Mouse (Mus musculus): ENCODE data around the gene Tbx19. TPM values are rescaled to one million over a fixed set of nuclear protein-coding genes. Genes with fewer than 3 reads are reported as not detected.

Tbx19 gene
- polyA plus RNA-seq, 1 experiment, result 0.08 TPM

- 27% methylated on average over 13 of the region's 13 CpGs for WGBS
- Histone ChIP-seq H3K27me3 (ENCODE audit: control insufficient read depth, insufficient read depth, low read length) (no peaks in the 10 kb centered on the region), H3K4me3 (ENCODE audit: low read depth, low read length) (peak overlapping the region; percentile 29; the same call in 1 of the 2 replicates), H3K4me1 (ENCODE audit: control insufficient read depth, insufficient read depth, insufficient read length, low read length) (peaks cover 34% of the 10 kb centered on the region), H3K27ac (ENCODE audit: insufficient read depth, low read depth, low read length) (peak overlapping the region; percentile 61), H3K36me3 (ENCODE audit: control insufficient read depth, insufficient read depth, low read length) (peaks cover 9% of the 10 kb centered on the region)
- TF ChIP-seq CTCF (IDR thresholded peaks at IDR 0.05; ENCODE audit: extremely low read depth, insufficient read length, insufficient replicate concordance, low read depth, low read length) (no peak), POLR2A (IDR thresholded peaks at IDR 0.05; ENCODE audit: low read depth, low read length) (no peak)
Observed at GRCm38 (mm10) chr1:165191611-165192010, 31.0 kb upstream of the Tbx19 start.

GRCm38 (mm10) chr1:165190571-165191273, 30.1 kb upstream of the Tbx19 start:
- no peaks in the 10 kb centered on the region for H3K27me3 ChIP-seq (ENCODE audit: control insufficient read depth, insufficient read depth, low read length)
- WGBS, result 77% methylated on average over 10 of the region's 10 CpGs
- H3K4me1 ChIP-seq (ENCODE audit: control insufficient read depth, insufficient read depth, insufficient read length, low read length), result peaks cover 34% of the 10 kb centered on the region
- TF ChIP-seq POLR2A (IDR thresholded peaks at IDR 0.05; ENCODE audit: low read depth, low read length) (no peak), CTCF (IDR thresholded peaks at IDR 0.05; ENCODE audit: extremely low read depth, insufficient read length, insufficient replicate concordance, low read depth, low read length) (no peak)
- H3K27ac ChIP-seq (ENCODE audit: insufficient read depth, low read depth, low read length), result no peak overlapping the region
- H3K36me3 ChIP-seq (ENCODE audit: control insufficient read depth, insufficient read depth, low read length), result peaks cover 15% of the 10 kb centered on the region
- no peak overlapping the region for H3K4me3 ChIP-seq (ENCODE audit: low read depth, low read length)

- TF ChIP-seq POLR2A (IDR thresholded peaks at IDR 0.05; ENCODE audit: low read depth, low read length) (no peak), CTCF (IDR thresholded peaks at IDR 0.05; ENCODE audit: extremely low read depth, insufficient read length, insufficient replicate concordance, low read depth, low read length) (no peak)
- H3K27ac ChIP-seq (ENCODE audit: insufficient read depth, low read depth, low read length), result no peak overlapping the region
- no peaks in the 10 kb centered on the region for H3K27me3 ChIP-seq (ENCODE audit: control insufficient read depth, insufficient read depth, low read length)
- 79% methylated on average over 6 of the region's 6 CpGs for WGBS
- no peak overlapping the region for H3K4me3 ChIP-seq (ENCODE audit: low read depth, low read length)
- H3K36me3 ChIP-seq (ENCODE audit: control insufficient read depth, insufficient read depth, low read length), result peaks cover 21% of the 10 kb centered on the region
- peaks cover 28% of the 10 kb centered on the region for H3K4me1 ChIP-seq (ENCODE audit: control insufficient read depth, insufficient read depth, insufficient read length, low read length)
Observed at GRCm38 (mm10) chr1:165190068-165190467, 29.5 kb upstream of the Tbx19 start.

GRCm38 (mm10) chr1:165188806-165189580, 28.4 kb upstream of the Tbx19 start:
- WGBS, result 34% methylated on average over 10 of the region's 10 CpGs
- H3K27me3 ChIP-seq (ENCODE audit: control insufficient read depth, insufficient read depth, low read length), result no peaks in the 10 kb centered on the region
- H3K4me1 ChIP-seq (ENCODE audit: control insufficient read depth, insufficient read depth, insufficient read length, low read length), result peaks cover 26% of the 10 kb centered on the region
- peaks cover 26% of the 10 kb centered on the region for H3K36me3 ChIP-seq (ENCODE audit: control insufficient read depth, insufficient read depth, low read length)
- no peak overlapping the region for H3K4me3 ChIP-seq (ENCODE audit: low read depth, low read length)
- H3K27ac ChIP-seq (ENCODE audit: insufficient read depth, low read depth, low read length), result peak overlapping the region; percentile 48
- TF ChIP-seq POLR2A (IDR thresholded peaks at IDR 0.05; ENCODE audit: low read depth, low read length), result no peak
- no peak for TF ChIP-seq CTCF (IDR thresholded peaks at IDR 0.05; ENCODE audit: extremely low read depth, insufficient read length, insufficient replicate concordance, low read depth, low read length)

- peaks cover 24% of the 10 kb centered on the region for H3K4me1 ChIP-seq (ENCODE audit: control insufficient read depth, insufficient read depth, insufficient read length, low read length)
- no peak for TF ChIP-seq POLR2A (IDR thresholded peaks at IDR 0.05; ENCODE audit: low read depth, low read length)
- TF ChIP-seq CTCF (IDR thresholded peaks at IDR 0.05; ENCODE audit: extremely low read depth, insufficient read length, insufficient replicate concordance, low read depth, low read length), result no peak
- H3K4me3 ChIP-seq (ENCODE audit: low read depth, low read length), result no peak overlapping the region
- H3K36me3 ChIP-seq (ENCODE audit: control insufficient read depth, insufficient read depth, low read length), result peaks cover 40% of the 10 kb centered on the region
- H3K27me3 ChIP-seq (ENCODE audit: control insufficient read depth, insufficient read depth, low read length), result no peaks in the 10 kb centered on the region
- no peak overlapping the region for H3K27ac ChIP-seq (ENCODE audit: insufficient read depth, low read depth, low read length)
- WGBS, result 78% methylated on average over 5 of the region's 5 CpGs
Observed at GRCm38 (mm10) chr1:165187357-165187756, 26.8 kb upstream of the Tbx19 start.

- no peak for TF ChIP-seq CTCF (IDR thresholded peaks at IDR 0.05; ENCODE audit: extremely low read depth, insufficient read length, insufficient replicate concordance, low read depth, low read length)
- no peak for TF ChIP-seq POLR2A (IDR thresholded peaks at IDR 0.05; ENCODE audit: low read depth, low read length)
- Histone ChIP-seq H3K27me3 (ENCODE audit: control insufficient read depth, insufficient read depth, low read length) (no peaks in the 10 kb centered on the region), H3K4me1 (ENCODE audit: control insufficient read depth, insufficient read depth, insufficient read length, low read length) (peaks cover 24% of the 10 kb centered on the region), H3K4me3 (ENCODE audit: low read depth, low read length) (no peak overlapping the region), H3K27ac (ENCODE audit: insufficient read depth, low read depth, low read length) (no peak overlapping the region), H3K36me3 (ENCODE audit: control insufficient read depth, insufficient read depth, low read length) (peaks cover 46% of the 10 kb centered on the region)
- WGBS, result 91% methylated on average over 12 of the region's 12 CpGs
Observed at GRCm38 (mm10) chr1:165186491-165186890, 25.9 kb upstream of the Tbx19 start.

GRCm38 (mm10) chr1:165185116-165185515, 24.5 kb upstream of the Tbx19 start:
- TF ChIP-seq CTCF (IDR thresholded peaks at IDR 0.05; ENCODE audit: extremely low read depth, insufficient read length, insufficient replicate concordance, low read depth, low read length) (no peak), POLR2A (IDR thresholded peaks at IDR 0.05; ENCODE audit: low read depth, low read length) (no peak)
- peaks cover 18% of the 10 kb centered on the region for H3K4me1 ChIP-seq (ENCODE audit: control insufficient read depth, insufficient read depth, insufficient read length, low read length)
- no peak overlapping the region for H3K27ac ChIP-seq (ENCODE audit: insufficient read depth, low read depth, low read length)
- H3K4me3 ChIP-seq (ENCODE audit: low read depth, low read length), result no peak overlapping the region
- no peaks in the 10 kb centered on the region for H3K27me3 ChIP-seq (ENCODE audit: control insufficient read depth, insufficient read depth, low read length)
- peaks cover 51% of the 10 kb centered on the region for H3K36me3 ChIP-seq (ENCODE audit: control insufficient read depth, insufficient read depth, low read length)
- WGBS, result 78% methylated on average over 7 of the region's 7 CpGs

All from small intestine, adult 2 months (tissue).